Mouse (Mus musculus) urinary bladder, postnatal 4 days (tissue): ENCODE data around the gene Acd.

Source experiments
- DNase-seq, 2 experiments: peaks; one replicate each; pipeline ENCODE4 v3.0.0; 2021 to 2022; ENCODE audit warnings: low spot score in 2 of 2

Gene Acd

GRCm38 (mm10) chr8:105702001-105702401, 1.1 kb upstream of the Acd start:
- DNase-seq: no peak

DNA sequence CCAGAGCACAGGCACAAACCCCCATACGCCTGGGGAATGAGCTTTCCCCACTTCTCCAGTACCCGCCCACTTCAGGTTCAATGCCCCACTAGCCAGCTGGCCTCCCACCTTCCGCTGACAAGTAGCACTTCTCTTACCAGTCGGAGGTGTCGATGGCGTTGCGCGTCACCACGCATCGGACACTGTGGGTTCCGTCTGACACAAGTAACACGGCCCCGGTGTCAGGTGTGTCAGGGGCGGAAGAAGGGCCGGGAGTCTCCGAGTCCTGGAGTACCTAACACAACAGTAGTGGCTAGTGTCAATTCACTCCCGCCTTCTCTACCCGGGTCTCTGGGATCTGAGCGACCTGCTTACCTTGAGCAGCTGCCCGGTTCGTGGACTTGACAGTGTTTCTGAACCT, 336 bp downstream of the Acd start:
- DNase-seq: no peak

DNA sequence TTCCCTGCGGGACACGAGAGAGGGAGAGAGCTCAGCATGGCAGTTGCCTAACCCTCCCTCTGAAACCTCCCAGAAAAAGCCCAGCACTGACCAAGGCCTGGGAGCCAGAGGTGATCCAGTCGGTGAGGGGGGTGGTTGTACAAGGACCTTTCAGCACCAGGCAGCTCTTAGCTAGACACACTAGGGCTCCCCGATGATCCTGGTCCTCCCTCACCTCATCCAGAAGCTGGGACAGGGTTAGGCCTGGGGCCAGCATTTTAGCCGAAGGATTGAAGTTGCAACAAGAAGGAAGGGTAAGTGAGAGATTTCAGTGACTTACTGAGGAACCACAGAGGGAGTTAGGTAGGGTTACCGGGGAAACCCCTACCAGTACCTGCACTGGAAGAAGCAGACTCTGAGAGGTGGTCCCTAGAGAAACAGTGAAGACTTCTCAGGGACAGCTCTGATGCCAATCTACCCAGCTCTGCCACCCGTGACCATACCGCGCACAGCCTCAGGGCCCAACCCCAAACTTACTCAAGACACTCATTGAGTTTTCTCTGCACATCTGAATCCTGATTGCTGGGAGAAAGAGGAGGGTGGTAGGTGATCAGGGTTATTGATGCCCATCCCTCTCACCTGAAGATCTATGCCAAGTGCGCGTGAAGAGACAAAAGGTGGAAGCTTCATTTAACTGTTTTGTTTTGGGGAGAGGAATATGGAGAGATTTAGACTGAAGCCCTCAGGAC, 1.2 kb downstream of the Acd start:
- no peak for DNase-seq

GRCm38 (mm10) chr8:105698734-105699133, 2.2 kb downstream of the Acd start:
- no peak for DNase-seq

GRCm38 (mm10) chr8:105697196-105697780, 3.6 kb downstream of the Acd start:
- DNase-seq: no peak

GRCm38 (mm10) chr8:105695080-105695780, 5.7 kb downstream of the Acd start:
- no peak for DNase-seq

DNA sequence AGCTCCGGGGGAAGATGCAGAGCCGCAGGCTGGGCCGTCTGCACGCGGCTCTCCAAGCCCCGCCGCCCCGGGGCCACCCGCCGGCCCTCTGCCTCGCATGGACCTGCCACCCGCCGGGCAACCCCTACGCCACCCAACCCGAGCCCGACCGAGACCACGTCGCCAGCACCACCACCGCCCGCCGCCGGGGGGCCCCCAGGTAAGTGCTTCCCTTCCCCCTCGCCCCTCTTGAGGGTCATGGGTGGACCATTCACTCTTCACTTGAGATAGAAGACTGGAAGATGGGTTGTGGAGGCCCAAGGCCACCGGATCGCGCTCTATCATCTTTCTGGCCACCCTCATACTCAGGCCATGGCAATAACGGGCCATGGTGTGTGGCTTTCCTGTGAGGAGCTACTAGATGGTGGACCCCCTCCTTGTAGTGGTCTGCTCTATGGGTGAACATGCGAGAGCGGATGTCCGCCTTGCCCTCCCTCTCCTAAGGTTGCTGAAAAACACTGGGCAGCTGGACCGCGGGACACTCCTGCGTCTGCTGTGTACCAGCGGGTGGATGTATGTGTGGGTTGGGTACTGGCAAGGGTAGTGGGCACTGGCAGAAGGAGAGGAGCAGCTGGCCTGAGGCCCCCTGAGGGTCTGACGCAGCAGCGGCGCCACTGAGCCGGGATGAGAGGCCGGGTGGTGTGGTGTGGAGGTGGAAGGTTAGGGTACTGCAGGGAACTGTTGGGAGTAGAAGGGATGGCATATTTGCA, 6.7 kb downstream of the Acd start:
- no peak for DNase-seq

GRCm38 (mm10) chr8:105693648-105694047, 7.3 kb downstream of the Acd start:
- DNase-seq: peak in 1 of 2 experiments; percentile 60

- no peak for DNase-seq
Measured at GRCm38 (mm10) chr8:105692449-105693182, 8.3 kb downstream of the Acd start.

GRCm38 (mm10) chr8:105690978-105691377, 9.9 kb downstream of the Acd start:
- no peak for DNase-seq

DNA sequence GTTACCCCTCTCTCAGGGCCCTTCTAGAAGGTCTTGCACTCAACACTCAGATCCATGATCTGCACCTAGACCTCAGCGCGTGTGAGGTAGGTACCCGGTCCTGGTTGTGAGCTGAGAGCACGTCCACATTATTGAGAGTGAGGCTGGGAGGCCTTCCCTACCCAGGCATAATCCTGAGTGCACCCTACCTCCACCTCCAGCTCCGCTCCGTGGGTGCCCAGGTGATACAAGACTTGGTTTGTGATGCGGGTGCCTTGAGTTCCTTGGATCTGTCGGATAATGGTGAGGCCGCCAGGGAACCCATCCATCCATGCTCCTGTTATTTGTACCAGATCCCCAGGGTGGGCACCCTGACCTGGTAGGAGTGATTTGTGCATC, 10.9 kb downstream of the Acd start:
- no peak for DNase-seq

DNA sequence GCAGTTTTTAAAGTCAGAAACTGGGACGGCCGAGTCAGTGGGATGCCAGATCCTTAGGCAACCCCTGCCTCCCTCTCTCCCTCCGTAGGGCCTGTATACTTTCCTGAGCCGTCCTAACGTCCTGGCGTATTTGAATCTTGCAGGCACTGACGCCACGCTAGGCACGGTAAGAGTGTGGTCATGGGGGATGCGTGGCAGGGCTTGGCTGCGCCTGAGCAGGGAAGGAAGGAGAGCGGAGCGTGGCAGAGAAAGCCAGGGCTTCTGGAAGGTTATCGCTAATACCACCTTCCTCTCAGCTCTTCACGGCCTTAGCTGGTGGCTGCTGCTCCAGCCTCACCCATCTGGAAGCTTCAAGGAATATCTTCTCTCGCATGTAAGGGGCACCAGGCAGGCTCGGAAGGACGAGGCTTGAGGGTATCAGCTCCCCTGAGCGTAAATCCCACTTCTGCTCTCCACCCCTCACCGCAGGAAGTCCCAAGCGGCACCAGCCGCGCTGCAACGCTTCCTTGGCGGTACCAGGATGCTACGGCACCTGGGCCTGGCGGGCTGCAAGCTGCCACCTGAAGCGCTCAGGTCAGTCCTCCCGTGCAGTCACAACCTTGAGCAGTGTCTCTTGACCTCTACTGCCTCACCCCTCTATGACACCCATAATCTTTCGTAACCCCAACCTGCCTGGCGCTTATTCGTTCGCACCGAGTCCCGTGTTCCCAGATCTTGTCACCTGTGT, 11.5 kb downstream of the Acd start:
- DNase-seq: no peak

DNA sequence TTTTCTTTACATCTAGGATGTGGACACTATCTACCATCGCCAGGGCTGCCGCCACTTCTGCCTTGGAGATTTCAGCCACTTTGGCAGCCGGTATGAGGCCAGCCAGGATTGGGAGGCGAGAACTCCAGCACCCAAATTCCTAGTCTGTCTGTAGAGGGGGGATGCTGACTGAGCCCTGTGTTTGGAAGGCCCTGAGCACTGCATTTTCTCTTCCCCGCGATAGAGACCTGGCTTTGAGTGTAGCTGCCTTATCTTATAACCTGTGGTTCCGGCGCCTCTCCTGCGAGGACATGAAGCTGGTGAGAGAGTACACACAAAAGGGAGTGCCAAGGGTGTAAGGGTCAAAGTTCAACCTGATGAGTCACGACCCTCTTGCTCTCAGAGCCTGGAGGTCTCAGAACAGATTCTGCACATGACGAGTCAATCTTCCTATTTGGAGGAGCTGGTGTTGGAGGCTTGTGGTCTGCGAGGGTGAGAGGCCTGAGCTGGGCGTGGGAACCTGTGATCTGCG, 12.6 kb downstream of the Acd start:
- no peak for DNase-seq

DNA sequence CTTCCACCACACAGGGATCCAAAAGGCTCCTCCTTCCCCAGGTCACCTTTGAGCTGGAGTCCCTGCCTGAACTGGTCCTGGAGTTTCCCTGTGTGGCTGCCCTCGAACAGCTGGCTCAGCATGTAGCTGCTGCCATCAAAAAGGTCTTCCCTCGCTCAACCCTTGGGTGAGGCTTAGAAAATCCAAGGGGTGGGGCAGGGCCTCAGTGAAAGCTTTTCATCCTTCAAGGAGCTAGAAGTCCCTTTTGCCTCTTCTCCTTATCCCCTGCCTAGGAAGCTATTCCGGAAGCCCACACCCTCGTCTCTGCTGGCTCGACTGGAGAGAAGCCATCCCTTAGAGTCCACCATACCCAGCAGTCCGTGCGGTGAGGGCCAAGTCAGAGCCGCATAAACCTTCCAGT, 13.4 kb downstream of the Acd start:
- DNase-seq: no peak

DNA sequence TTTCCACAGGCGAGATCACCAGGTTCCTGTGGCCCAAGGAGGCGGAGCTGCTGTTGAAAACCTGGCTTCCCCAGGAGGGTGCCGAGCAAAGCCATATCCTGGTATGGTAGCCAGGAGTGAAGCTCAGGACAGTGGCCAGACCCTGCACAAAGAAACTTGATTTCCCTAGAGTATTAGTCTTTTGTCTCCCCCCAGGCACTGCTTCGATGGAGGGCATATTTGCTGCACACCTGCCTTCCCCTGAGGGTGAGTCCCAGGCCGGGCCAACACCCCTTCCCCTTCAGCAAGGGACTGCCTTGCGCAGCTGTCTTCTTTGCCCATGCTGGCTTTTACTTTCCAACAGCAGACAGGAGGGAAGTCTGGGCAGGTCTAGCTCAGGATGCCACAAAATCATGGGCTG, 14.4 kb downstream of the Acd start:
- DNase-seq: no peak

DNA sequence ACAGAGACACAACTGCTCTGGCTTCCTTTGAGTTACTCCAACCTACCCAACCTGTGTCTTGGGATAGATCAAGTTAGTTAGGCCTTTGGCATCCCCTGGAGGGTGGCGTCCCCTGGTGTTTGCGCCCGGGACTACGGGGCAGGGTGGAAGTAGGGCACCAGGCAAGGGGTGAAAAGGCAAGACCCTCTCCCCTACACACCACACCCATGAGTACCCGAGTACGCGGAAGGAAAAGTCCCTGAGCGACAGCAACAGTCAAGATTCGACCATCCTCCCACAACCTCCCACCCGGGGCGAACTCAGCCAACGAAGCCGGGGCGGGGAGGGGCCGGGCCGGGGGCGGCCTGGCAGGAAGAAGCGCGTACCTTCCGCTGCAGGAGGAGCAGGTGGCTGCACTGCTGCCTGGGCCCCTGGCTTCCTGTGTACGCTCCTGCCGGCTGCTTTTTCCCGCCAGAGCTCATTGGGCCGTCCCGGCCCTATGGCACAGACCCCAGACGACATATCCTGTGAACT, 15.1 kb downstream of the Acd start, which contains the start of gene Carmil2:
Gene Carmil2, plus strand, starts transcription at position 479 of the 513 bp plus-strand sequence.
- DNase-seq: no peak

DNA sequence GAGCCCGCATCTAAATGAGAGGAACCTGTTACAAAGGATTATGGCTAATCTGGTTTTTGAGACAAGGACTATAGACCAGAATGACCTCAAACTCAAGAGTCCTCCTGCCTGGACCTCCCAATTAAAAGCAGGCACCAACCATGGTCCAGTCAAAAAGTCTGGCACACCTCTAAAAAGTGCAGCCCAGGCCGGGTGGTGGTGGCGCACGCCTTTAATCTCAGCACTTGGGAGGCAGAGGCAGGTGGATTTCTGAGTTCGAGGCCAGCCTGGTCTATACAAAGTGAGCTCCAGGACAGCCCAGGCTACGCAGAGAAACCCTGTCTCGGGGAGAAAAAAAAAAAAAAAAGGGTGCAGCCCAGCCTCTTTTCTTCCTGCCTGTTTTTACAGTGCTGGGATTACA, 15.6 kb downstream of the Acd start:
- DNase-seq: no peak

DNA sequence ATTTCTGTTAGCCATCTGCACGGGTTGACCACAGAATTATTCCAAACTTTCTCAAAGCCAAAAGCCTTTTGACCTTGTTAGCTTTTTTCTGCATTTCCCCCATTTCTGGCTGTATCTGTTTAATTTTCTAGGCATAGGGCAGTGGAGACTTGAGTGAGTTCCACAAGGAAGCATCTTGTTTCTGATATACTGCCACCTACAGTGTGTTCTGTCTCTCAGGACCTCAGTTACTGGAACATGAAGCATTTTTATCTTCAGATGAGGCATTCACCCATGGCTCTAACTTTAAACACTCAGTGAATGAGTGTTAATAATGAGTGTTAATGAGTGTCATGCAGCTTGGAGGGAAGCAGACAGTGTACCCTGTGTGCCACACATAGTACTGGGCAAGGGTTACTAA, 23.0 kb downstream of the Acd start:
- no peak for DNase-seq

DNA sequence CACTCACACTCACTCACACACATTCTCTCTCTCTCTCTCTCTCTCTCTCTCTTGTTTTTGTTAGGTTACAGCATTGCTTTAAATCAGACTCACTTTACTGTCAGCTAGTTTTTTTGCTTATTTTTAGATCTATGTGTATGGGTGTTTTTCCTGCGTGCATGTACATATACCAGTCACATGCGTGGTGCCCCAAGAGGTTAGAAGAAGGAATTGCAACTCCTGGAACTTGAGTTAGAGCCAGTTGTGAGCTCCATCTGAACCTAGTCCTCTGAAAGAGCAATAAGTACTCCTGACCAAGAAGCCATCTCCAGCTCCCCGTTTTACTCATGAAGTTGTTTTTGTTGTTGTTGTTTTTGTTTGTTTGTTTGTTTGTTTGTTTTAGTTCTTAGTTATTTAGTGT, 39.7 kb downstream of the Acd start:
- no peak for DNase-seq

GRCm38 (mm10) chr8:105657641-105658040, 43.3 kb downstream of the Acd start:
- no peak for DNase-seq

- no peak for DNase-seq
Measured at GRCm38 (mm10) chr8:105648929-105649328, 52.0 kb downstream of the Acd start.
